28 mouse cellular contexts compared by ENCODE assay signal in the genomic region with DNA sequence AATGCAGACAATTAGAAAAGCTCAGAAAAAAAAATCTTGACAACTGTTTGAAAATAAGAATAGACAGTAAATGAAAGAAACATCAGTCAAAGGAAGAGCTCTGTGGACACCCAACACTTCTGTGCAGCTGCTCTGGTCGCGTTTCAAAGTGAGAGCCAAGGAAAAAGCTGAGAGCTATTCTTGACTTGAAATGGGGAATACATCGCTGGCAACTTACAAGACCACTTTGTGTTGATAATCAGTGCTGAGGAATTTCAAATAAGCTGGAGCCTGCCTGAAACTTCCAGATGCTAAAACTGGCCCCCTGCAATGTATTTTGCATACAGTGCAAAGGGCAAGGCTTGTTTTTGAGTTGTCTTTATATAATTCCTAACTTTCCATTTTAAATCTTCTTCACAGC.
DNase-seq lines count a peak whose midpoint lies in the region; ATAC-seq lines count a peak whose summit lies in the region.
"Had no signal": no experiment of that assay in that cellular context is flagged by ENCODE, and none has a peak within 500 bp of the region (broad histone marks: within the 10 kb centered on the region; RNA-seq: fewer than 3 reads in every experiment).

No protein-coding gene starts in this region.

- no peak overlapping the region for H3K27ac ChIP-seq in lung, embryonic 15.5 days
- H3K27ac ChIP-seq: embryonic facial prominence, embryonic 15.5 days; gastrocnemius, adult 2 months; heart, adult 2 months; hindbrain, embryonic 10.5 days; hindbrain, embryonic 13.5 days had no signal

- WGBS in lung, embryonic 15.5 days = 21% methylated on average over 3 of the region's 3 CpGs

- H3K9me3 ChIP-seq in lung, embryonic 15.5 days = no peaks in the 10 kb centered on the region
- H3K9me3 ChIP-seq: embryonic facial prominence, embryonic 15.5 days; G1E; hindbrain, embryonic 10.5 days; hindbrain, embryonic 13.5 days had no signal

- H3K4me3 ChIP-seq in lung, embryonic 15.5 days = no peak overlapping the region
- H3K4me3 ChIP-seq: embryonic facial prominence, embryonic 15.5 days; gastrocnemius, adult 2 months; heart, adult 2 months; hindbrain, embryonic 10.5 days; hindbrain, embryonic 13.5 days had no signal

- H3K27me3 ChIP-seq in lung, embryonic 15.5 days = no peaks in the 10 kb centered on the region
- H3K27me3 ChIP-seq: CH12.LX; embryonic facial prominence, embryonic 15.5 days; hindbrain, embryonic 13.5 days; Patski had no signal

- ATAC-seq in lung, embryonic 15.5 days (ENCODE audit: borderline replicate concordance, extremely low read depth, low FRiP score, low TSS enrichment) = peak; percentile 46; the same call in 1 of the 2 replicates
- ATAC-seq: forebrain, embryonic 14.5 days; forebrain, postnatal 0 days; hindbrain, embryonic 16.5 days; Patski had no signal

- H3K36me3 ChIP-seq in lung, embryonic 15.5 days = no peaks in the 10 kb centered on the region
- H3K36me3 ChIP-seq: embryonic facial prominence, embryonic 15.5 days; G1E; hindbrain, embryonic 10.5 days; hindbrain, embryonic 13.5 days had no signal

- H3K4me1 ChIP-seq in lung, embryonic 15.5 days = 0 out of 2 replicates have a peak, but pooled peaks cover 2% of the 10 kb centered on the region
- H3K4me1 ChIP-seq: embryonic facial prominence, embryonic 15.5 days; hindbrain, embryonic 10.5 days; hindbrain, embryonic 13.5 days had no signal

- intact Hi-C loops in gastrocnemius, postnatal 14 days (cut with DNase I; ENCODE audit: low total_unique reads) = no loop called here
- intact Hi-C loops in gastrocnemius, postnatal 36 days (cut with DNase I) = no loop called here

- H3K4me2 ChIP-seq in lung, embryonic 15.5 days = no peak overlapping the region
- H3K4me2 ChIP-seq: embryonic facial prominence, embryonic 15.5 days; heart, embryonic 11.5 days; hindbrain, embryonic 13.5 days had no signal

- no peak overlapping the region for H3K9ac ChIP-seq in lung, embryonic 15.5 days
- H3K9ac ChIP-seq: embryonic facial prominence, embryonic 15.5 days; forebrain, postnatal 0 days; hindbrain, embryonic 13.5 days had no signal

- peak; percentile 8 for DNase-seq in gastrocnemius, postnatal 14 days
- no peak for DNase-seq in gastrocnemius, postnatal 36 days
- DNase-seq in lung, postnatal 25 days (ENCODE audit: low spot score) = no peak
- peak; percentile 14 to 30 for DNase-seq in lung, postnatal 4 days
- DNase-seq in lung, postnatal 14 days = no peak
- no peak for DNase-seq in adrenal gland, postnatal 36 days
- DNase-seq: adrenal gland, postnatal 10 days; B cell, adult 2 months; cerebellum, adult 11-12 months; cerebellum, adult 8-10 months; cerebellum, postnatal 10 days; cerebellum, postnatal 36 days; embryo, embryonic 11 days; forebrain, postnatal 0 days; gastrocnemius, adult 2 months; gastrocnemius, postnatal 25 days; heart, adult 2 months; heart, postnatal 36 days had no signal

Comparison
In these comparisons a context has a peak if more than half of its experiments do, and no peak if none do; other contexts are left out.
1. DNase-seq: peak in gastrocnemius, postnatal 14 days (single experiment) and lung, postnatal 4 days (2 of 2); none in gastrocnemius, postnatal 36 days (0 of 2), lung, postnatal 25 days (single experiment), lung, postnatal 14 days (single experiment) and adrenal gland, postnatal 36 days (0 of 2).